Mouse (Mus musculus) regulatory T cell (primary cell): ENCODE results near the gene Ric1.

Experiments used
- in situ Hi-C: fragments of 300-600 bp; cut with MboI, MseI; formaldehyde crosslinking; loops from one replicate; pipeline ENCODE4 v1.15.1; 2025; ENCODE audit warnings: high pct_unique_total_duplicates

Ric1 gene

GRCm38 (mm10) chr19:29496786-29497557, 25.1 kb upstream of the Ric1 start:
- in situ Hi-C loops, result no loop called here

- in situ Hi-C loops, result no loop called here
Measured at GRCm38 (mm10) chr19:29497874-29498273, 24.2 kb upstream of the Ric1 start.

GRCm38 (mm10) chr19:29498842-29499456, 23.1 kb upstream of the Ric1 start:
- in situ Hi-C loops, result no loop called here

- in situ Hi-C loops, result no loop called here
Measured at GRCm38 (mm10) chr19:29500333-29500732, 21.7 kb upstream of the Ric1 start.

DNA sequence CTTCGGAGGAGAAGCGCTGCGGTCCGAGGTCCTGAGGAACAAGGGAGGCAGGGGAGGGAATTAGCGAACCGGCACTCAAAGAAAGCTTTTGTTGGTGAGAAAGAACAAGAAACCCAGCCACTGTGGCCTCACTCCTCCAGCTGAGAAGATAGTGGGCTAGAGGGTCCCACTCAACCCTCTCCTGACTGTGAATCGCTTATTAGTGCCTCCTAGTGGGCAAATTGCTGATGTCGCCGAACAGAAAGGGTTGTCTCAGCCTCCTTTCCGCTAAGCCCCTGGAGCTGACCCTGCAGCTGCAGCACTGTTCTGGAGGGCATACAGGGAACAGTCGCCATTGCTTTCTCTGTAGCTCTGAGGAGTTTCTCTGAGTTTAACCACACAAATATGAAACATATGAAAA, 21.0 kb upstream of the Ric1 start:
- in situ Hi-C loops, result no loop called here

- in situ Hi-C loops, result no loop called here
Measured at GRCm38 (mm10) chr19:29501507-29501906, 20.6 kb upstream of the Ric1 start.

- in situ Hi-C loops, result no loop called here
Measured at GRCm38 (mm10) chr19:29504131-29504530, 18.0 kb upstream of the Ric1 start.

DNA sequence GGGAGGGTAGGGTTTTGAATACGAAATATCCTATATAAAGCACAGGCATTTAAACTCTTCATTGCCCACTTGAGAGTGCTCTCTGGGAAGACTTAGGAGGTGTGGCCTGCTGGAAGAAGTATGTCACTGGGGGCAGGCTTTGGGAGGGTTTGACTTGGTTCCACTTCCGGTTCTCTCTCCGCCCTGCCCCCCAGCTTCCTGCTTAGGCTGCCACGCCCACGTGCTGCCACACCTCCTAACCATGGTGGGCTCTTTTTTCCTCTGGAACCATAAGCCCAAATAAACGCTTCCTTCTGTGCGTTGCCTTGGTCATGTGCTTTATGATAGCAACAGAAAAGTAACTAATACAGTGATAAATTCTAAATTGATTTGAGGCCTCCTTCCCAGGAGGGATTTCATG, 16.5 kb upstream of the Ric1 start:
- in situ Hi-C loops, result no loop called here

- in situ Hi-C loops, result no loop called here
Measured at GRCm38 (mm10) chr19:29508208-29508607, 13.9 kb upstream of the Ric1 start.

DNA sequence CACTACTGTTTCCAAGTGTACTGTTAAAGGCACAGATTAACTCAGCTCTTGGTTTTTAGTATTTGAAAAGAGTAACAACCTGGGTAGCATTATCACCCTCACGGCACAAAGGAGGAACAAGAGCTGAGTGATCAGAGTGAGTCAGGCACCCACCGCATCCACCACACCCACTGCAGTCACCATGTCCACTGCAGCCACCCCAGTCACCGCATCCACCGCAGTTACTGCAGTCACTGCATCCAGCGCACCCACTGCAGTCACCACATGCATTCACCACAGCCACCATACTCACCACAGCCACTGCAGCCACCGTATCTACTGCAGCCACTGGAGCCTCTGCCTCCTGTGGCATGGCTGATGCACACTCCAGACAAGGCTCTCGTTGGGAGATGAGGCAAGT, 12.2 kb upstream of the Ric1 start:
- in situ Hi-C loops, result no loop called here

DNA sequence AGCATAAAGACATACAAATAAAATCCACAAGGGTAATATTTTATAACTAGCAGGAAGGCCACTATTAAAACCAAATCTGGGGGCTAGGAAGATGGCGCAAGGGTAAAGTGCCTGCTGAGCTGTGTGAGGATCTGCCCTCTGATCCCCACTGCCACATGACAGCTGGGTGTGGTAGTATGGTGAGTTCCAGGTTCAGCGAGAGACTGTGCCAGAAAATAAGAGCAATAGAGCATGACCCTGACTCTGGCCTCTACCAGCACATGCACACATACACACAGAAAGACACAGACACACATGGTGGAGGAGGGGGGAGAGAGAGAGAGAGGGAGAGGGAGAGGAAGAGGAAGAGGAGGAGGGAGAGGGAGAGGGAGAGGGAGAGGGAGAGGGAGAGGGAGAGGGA, 10.3 kb upstream of the Ric1 start:
- in situ Hi-C loops, result no loop called here

- in situ Hi-C loops, result no loop called here
Measured at GRCm38 (mm10) chr19:29513111-29513766, 8.8 kb upstream of the Ric1 start.

DNA sequence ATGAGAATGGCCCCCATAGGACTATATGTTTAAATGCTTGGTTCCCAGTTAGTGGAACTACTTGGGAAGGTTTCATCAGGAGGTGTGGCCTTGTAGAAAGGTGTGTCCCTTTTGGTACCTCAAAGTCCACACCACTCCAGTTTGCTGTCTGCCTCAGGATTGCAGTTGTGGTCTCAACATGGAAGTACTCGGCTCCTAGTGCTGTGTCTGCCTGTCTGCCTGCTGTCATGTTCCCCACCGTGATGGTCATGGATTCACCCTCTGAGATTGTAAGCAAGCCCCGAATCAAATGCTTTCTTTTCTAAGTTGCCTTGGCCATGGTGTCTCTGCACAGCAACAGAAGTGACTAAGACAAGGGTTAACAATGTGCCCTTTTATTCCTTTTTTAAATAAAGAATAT, 8.0 kb upstream of the Ric1 start:
- in situ Hi-C loops, result no loop called here

DNA sequence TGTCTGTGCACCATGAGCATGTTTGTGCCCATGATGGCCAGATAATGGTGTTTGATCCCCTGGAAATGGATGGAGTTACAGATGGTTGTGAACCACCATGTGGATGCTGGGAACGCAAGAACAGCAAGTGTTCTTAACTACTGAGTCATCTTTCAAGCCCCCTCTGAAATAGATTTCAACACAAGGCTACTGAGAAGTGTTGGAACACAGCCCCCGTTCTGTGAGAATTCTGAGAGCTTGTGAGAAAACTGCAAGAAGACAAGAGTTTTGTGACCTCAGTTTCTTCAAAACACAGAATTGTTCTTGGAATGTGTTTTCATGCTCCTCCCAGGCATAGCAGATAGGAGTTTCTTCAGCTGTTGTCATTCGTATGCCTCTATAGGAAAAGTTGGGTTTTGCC, 6.7 kb upstream of the Ric1 start:
- in situ Hi-C loops, result no loop called here

- in situ Hi-C loops, result no loop called here
Measured at GRCm38 (mm10) chr19:29515991-29516390, 6.1 kb upstream of the Ric1 start.

DNA sequence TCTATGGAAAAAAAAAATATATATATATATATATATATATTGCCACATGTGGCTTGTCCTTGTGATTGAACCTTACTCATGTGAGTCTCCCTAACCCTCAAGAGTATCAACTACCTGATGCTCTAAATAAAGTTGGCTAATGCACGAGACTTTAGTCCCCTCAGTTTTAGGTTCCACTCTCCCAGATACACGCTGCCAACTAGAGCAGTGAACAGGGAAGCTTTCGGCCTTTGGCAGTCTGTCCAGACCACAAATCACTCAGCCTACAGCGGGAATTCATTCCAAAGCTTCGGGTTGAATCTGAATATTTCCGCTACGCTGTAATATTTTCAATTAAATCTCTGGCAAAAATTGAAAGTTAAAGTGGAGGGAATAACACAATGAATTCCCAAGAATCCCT, 3.7 kb upstream of the Ric1 start:
- in situ Hi-C loops, result no loop called here

- in situ Hi-C loops, result no loop called here
Measured at GRCm38 (mm10) chr19:29518922-29519321, 3.2 kb upstream of the Ric1 start.

- in situ Hi-C loops, result no loop called here
Measured at GRCm38 (mm10) chr19:29520996-29521560, 1.0 kb upstream of the Ric1 start.

GRCm38 (mm10) chr19:29522445-29523229, 555 bp downstream of the Ric1 start:
- in situ Hi-C loops, result no loop called here

GRCm38 (mm10) chr19:29523230-29523582, 1.1 kb downstream of the Ric1 start:
- in situ Hi-C loops, result no loop called here

- in situ Hi-C loops, result no loop called here
Measured at GRCm38 (mm10) chr19:29523701-29524100, 1.6 kb downstream of the Ric1 start.

DNA sequence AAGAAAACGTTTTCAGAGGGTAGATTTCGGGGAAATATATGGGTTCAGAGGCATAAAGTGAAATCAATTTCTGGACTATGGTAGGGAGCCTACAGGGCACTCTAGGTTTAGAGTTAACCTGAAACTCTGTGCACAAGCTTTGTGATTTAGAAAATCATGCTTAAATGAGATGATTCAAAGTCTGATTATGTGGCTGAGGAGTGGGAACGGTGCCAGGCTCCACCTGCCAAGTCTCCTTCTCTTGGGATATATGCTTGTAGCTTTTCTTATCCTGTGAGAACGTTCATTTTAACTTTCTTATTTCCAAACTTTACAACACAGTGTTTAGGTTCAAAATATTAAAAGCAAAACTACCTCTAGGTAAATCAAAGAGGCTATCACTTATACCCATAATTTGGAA, 2.5 kb downstream of the Ric1 start:
- in situ Hi-C loops, result no loop called here
